Mouse (Mus musculus) MEL (cell line): Measurements from ENCODE around the gene Naa38.

ENCODE experiments used
- CTCF ChIP-seq, 3 experiments: IDR thresholded peaks in 2 of 3; conservative IDR thresholded peaks in 1 of 3; 2 replicates each; pipeline ENCODE4 v1.5.1; 2011 to 2012; ENCODE audit warnings: low read length in 3 of 3, low read depth in 2 of 3, mild to moderate bottlenecking in 2 of 3, improper control_type of control experiment in 1 of 3, inconsistent platforms in 1 of 3, mixed read lengths in 1 of 3, moderate library complexity in 1 of 3; ENCODE audit not compliant: control insufficient read depth in 1 of 3, insufficient read depth in 1 of 3, poor library complexity in 1 of 3, severe bottlenecking in 1 of 3
- GABPA ChIP-seq: IDR thresholded peaks from 2 replicates; pipeline ENCODE4 v1.6.1; 2012; ENCODE audit warnings: low read depth, mild to moderate bottlenecking, inconsistent platforms, low read length, improper control_type of control experiment, moderate library complexity
- GATA1 ChIP-seq: IDR thresholded peaks from 2 replicates; pipeline ENCODE4 v1.6.1; 2011; ENCODE audit warnings: low read depth, low read length, improper control_type of control experiment
- HCFC1 ChIP-seq: IDR thresholded peaks from 2 replicates; pipeline ENCODE4 v1.6.1; 2012; ENCODE audit warnings: low read depth, mild to moderate bottlenecking, inconsistent platforms, low read length, improper control_type of control experiment, moderate library complexity
- POLR2A ChIP-seq, 2 experiments: IDR thresholded peaks; 2 replicates each; pipeline ENCODE4 v1.6.1; 2011 to 2012; ENCODE audit warnings: low read length in 2 of 2, mild to moderate bottlenecking in 2 of 2, control low read depth in 1 of 2, improper control_type of control experiment in 1 of 2, low read depth in 1 of 2, moderate library complexity in 1 of 2; ENCODE audit not compliant: control insufficient read depth in 1 of 2, insufficient read depth in 1 of 2, poor library complexity in 1 of 2
- POLR2AphosphoS2 ChIP-seq: IDR thresholded peaks from 2 replicates; pipeline ENCODE4 v1.6.1; 2011; ENCODE audit warnings: low read length, improper control_type of control experiment
- ZMIZ1 ChIP-seq: IDR thresholded peaks from 2 replicates; pipeline ENCODE4 v1.6.1; 2012; ENCODE audit warnings: low read depth, mild to moderate bottlenecking, inconsistent platforms, low read length, improper control_type of control experiment, moderate library complexity
- ZNF384 ChIP-seq: IDR thresholded peaks from 2 replicates; pipeline ENCODE4 v1.6.1; 2012; ENCODE audit warnings: low read depth, mild to moderate bottlenecking, inconsistent platforms, low read length, improper control_type of control experiment

DNA sequence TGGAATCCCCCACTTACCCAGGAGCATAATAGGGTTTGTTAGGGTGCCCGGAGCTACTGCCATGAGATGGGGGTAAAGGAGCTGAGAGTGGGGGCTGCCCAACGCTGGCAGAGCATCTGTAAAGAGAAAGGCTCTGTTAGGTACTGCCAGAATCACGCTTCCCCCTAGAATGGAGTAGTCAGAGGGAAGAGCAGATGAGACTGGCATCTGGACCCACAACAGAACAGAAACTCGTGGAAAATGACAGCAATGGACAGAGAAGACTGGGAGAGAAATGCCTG, 12.4 kb downstream of the Naa38 start:
- TF ChIP-seq POLR2AphosphoS2 (no peak), POLR2A (IDR thresholded peaks at IDR 0.05; ENCODE audit: control insufficient read depth in 1 of 2, insufficient read depth in 1 of 2, low read depth in 1 of 2, low read length in 2 of 2, poor library complexity in 1 of 2) (no peak), GATA1 (no peak), HCFC1 (no peak), GABPA (no peak), ZMIZ1 (no peak), ZNF384 (no peak), CTCF (IDR thresholded peaks at IDR 0.05 in 2 of 3, conservative IDR thresholded peaks at IDR 0.05 in 1 of 3; ENCODE audit: control insufficient read depth in 1 of 3, insufficient read depth in 1 of 3, low read depth in 2 of 3, low read length in 3 of 3, poor library complexity in 1 of 3, severe bottlenecking in 1 of 3) (no peak)
